Mouse (Mus musculus): ENCODE data around the gene Sorcs3. TPM values are rescaled to one million over a fixed set of nuclear protein-coding genes. Genes with fewer than 3 reads are reported as not detected.

Gene Sorcs3
- total and polyA plus RNA-seq, 2 experiments from 2014 or later: 18.3 to 25.3 TPM

GRCm38 (mm10) chr19:48438450-48438849 is 232.6 kb downstream of the Sorcs3 start:
- Histone ChIP-seq H3K9ac (replicated peaks; ENCODE audit: low read length, poor library complexity, severe bottlenecking) (no peak overlapping the region), H3K36me3 (ENCODE audit: insufficient read depth, low read length) (no peaks in the 10 kb centered on the region), H3K27ac (ENCODE audit: low read depth, low read length) (no peak overlapping the region), H3K27me3 (ENCODE audit: insufficient read depth, low read length) (no peaks in the 10 kb centered on the region), H3K4me2 (ENCODE audit: low read depth, low read length, poor library complexity, severe bottlenecking) (no peak overlapping the region), H3K4me1 (ENCODE audit: insufficient read depth, low read length) (no peaks in the 10 kb centered on the region), H3K9me3 (ENCODE audit: low read length) (no peaks in the 10 kb centered on the region), H3K4me3 (ENCODE audit: low read depth, low read length) (no peak overlapping the region)
- WGBS: 92% methylated on average over 1 of the region's 1 CpGs
- no peak for ATAC-seq (ENCODE audit: low FRiP score)
- DNase-seq (ENCODE audit: low spot score): no peak
- TF ChIP-seq CTCF (IDR thresholded peaks at IDR 0.05): no peak

DNA sequence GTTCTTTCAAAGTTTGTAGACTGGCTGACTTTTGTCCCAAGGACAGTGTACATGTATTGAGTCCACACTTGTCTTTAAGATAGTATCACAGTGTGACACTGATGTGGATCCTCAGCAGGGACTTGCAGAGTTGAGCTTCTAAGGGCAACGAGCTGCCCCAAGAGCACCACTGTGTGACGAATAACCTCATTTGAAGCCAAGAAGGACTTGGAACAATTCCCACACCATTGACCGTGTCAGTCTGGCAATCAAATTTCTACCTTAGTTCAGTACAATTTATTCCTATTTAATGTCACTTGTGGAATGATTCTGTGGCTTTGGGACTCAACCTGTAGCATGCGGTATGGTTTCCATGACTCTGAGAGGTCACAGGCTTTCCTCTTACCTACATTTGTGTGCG is 255.3 kb downstream of the Sorcs3 start:
- Histone ChIP-seq H3K4me1 (ENCODE audit: insufficient read depth, low read length) (no peaks in the 10 kb centered on the region), H3K9ac (replicated peaks; ENCODE audit: low read length, poor library complexity, severe bottlenecking) (no peak overlapping the region), H3K27me3 (ENCODE audit: insufficient read depth, low read length) (no peaks in the 10 kb centered on the region), H3K36me3 (ENCODE audit: insufficient read depth, low read length) (no peaks in the 10 kb centered on the region), H3K9me3 (ENCODE audit: low read length) (no peaks in the 10 kb centered on the region), H3K27ac (ENCODE audit: low read depth, low read length) (no peak overlapping the region), H3K4me3 (ENCODE audit: low read depth, low read length) (no peak overlapping the region), H3K4me2 (ENCODE audit: low read depth, low read length, poor library complexity, severe bottlenecking) (no peak overlapping the region)
- DNase-seq (ENCODE audit: low spot score) (no peak), ATAC-seq (ENCODE audit: low FRiP score) (no peak)
- no peak for TF ChIP-seq CTCF (IDR thresholded peaks at IDR 0.05)
- 85% methylated on average over 5 of the region's 5 CpGs for WGBS

DNA sequence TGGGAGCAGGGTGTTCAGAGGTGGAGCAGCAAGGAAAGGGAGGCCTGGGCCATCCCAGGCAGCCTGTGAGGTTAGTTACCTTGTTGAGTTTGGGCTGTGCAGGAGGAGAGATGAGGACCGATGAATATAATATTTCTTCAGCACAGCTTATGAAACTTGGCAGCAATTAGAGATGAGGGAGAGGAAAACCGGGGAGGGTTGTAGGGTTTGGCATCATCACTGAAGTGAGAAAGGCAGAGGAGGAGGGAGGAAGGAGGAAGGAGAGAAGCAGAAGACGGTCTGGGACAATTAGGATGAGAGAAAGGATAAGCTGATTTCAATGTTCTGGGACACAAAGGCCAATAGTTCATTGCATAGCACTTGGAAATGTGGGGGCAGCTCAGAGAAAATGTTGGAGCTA is 256.6 kb downstream of the Sorcs3 start:
- no peak for ATAC-seq (ENCODE audit: low FRiP score)

DNA sequence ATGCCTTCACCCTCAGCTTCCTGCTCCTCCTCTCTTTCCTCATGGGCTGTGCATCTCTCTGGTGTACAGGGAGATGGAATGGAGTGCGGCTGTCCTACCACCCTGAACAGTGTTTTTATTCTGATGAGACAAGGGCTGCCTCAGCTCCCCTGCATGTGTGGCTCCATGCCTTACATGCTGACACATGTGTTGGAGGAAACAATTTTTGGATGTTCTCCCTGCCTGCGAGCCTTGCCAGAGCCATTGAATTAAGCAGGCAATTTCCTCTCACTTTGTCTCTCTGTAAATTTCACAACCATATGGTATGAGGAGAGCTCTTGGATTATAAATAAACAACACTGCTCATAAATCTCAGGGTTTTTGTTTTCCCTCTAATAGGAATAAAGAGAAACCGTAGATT is 257.7 kb downstream of the Sorcs3 start:
- Histone ChIP-seq H3K4me3 (ENCODE audit: low read depth, low read length) (no peak overlapping the region), H3K27me3 (ENCODE audit: insufficient read depth, low read length) (no peaks in the 10 kb centered on the region), H3K4me2 (ENCODE audit: low read depth, low read length, poor library complexity, severe bottlenecking) (no peak overlapping the region), H3K9me3 (ENCODE audit: low read length) (no peaks in the 10 kb centered on the region), H3K9ac (replicated peaks; ENCODE audit: low read length, poor library complexity, severe bottlenecking) (no peak overlapping the region), H3K4me1 (ENCODE audit: insufficient read depth, low read length) (no peaks in the 10 kb centered on the region), H3K36me3 (ENCODE audit: insufficient read depth, low read length) (no peaks in the 10 kb centered on the region), H3K27ac (ENCODE audit: low read depth, low read length) (no peak overlapping the region)
- ATAC-seq (ENCODE audit: low FRiP score) (no peak), DNase-seq (ENCODE audit: low spot score) (no peak)
- no peak for TF ChIP-seq CTCF (IDR thresholded peaks at IDR 0.05)
- WGBS: 90% methylated on average over 3 of the region's 3 CpGs

More for the DNA sequence above, 256.6 kb downstream of the Sorcs3 start:
- H3K4me1 ChIP-seq (ENCODE audit: insufficient read depth, low read length): no peaks in the 10 kb centered on the region
- H3K4me2 ChIP-seq (ENCODE audit: low read depth, low read length, poor library complexity, severe bottlenecking): no peak overlapping the region
- no peak overlapping the region for H3K27ac ChIP-seq (ENCODE audit: low read depth, low read length)
- H3K27me3 ChIP-seq (ENCODE audit: insufficient read depth, low read length): no peaks in the 10 kb centered on the region
- no peak for TF ChIP-seq CTCF (IDR thresholded peaks at IDR 0.05)
- H3K4me3 ChIP-seq (ENCODE audit: low read depth, low read length): no peak overlapping the region
- 84% methylated on average over 3 of the region's 3 CpGs for WGBS
- H3K36me3 ChIP-seq (ENCODE audit: insufficient read depth, low read length): no peaks in the 10 kb centered on the region
- no peak overlapping the region for H3K9ac ChIP-seq (replicated peaks; ENCODE audit: low read length, poor library complexity, severe bottlenecking)
- no peaks in the 10 kb centered on the region for H3K9me3 ChIP-seq (ENCODE audit: low read length)
- no peak for DNase-seq (ENCODE audit: low spot score)

- no peaks in the 10 kb centered on the region for H3K9me3 ChIP-seq (ENCODE audit: low read length)
- H3K27ac ChIP-seq (ENCODE audit: low read depth, low read length): no peak overlapping the region
- no peak for TF ChIP-seq CTCF (IDR thresholded peaks at IDR 0.05)
- DNase-seq (ENCODE audit: low spot score): no peak
- H3K27me3 ChIP-seq (ENCODE audit: insufficient read depth, low read length): no peaks in the 10 kb centered on the region
- H3K4me2 ChIP-seq (ENCODE audit: low read depth, low read length, poor library complexity, severe bottlenecking): no peak overlapping the region
- H3K36me3 ChIP-seq (ENCODE audit: insufficient read depth, low read length): no peaks in the 10 kb centered on the region
- no peaks in the 10 kb centered on the region for H3K4me1 ChIP-seq (ENCODE audit: insufficient read depth, low read length)
- no peak for ATAC-seq (ENCODE audit: low FRiP score)
- H3K4me3 ChIP-seq (ENCODE audit: low read depth, low read length): no peak overlapping the region
- H3K9ac ChIP-seq (replicated peaks; ENCODE audit: low read length, poor library complexity, severe bottlenecking): no peak overlapping the region
- WGBS: 76% methylated on average over 4 of the region's 4 CpGs
These were observed 261.6 kb downstream of the Sorcs3 start for GRCm38 (mm10) chr19:48467471-48467870.

GRCm38 (mm10) chr19:48469791-48470410 is 264.1 kb downstream of the Sorcs3 start:
- Histone ChIP-seq H3K27ac (ENCODE audit: low read depth, low read length) (no peak overlapping the region), H3K4me3 (ENCODE audit: low read depth, low read length) (no peak overlapping the region), H3K27me3 (ENCODE audit: insufficient read depth, low read length) (no peaks in the 10 kb centered on the region), H3K4me1 (ENCODE audit: insufficient read depth, low read length) (no peaks in the 10 kb centered on the region), H3K9me3 (ENCODE audit: low read length) (no peaks in the 10 kb centered on the region), H3K4me2 (ENCODE audit: low read depth, low read length, poor library complexity, severe bottlenecking) (no peak overlapping the region), H3K36me3 (ENCODE audit: insufficient read depth, low read length) (no peaks in the 10 kb centered on the region), H3K9ac (replicated peaks; ENCODE audit: low read length, poor library complexity, severe bottlenecking) (no peak overlapping the region)
- no peak for ATAC-seq (ENCODE audit: low FRiP score)
- TF ChIP-seq CTCF (IDR thresholded peaks at IDR 0.05): no peak
- DNase-seq (ENCODE audit: low spot score): no peak
- WGBS: 82% methylated on average over 4 of the region's 4 CpGs

Measured in midbrain, postnatal 0 days (tissue).